11 mouse cellular contexts compared by ENCODE assay signal in genomic region chr14:76949388-76949787, GRCm38 (mm10).
DNase-seq lines count a peak whose midpoint lies in the region; ATAC-seq and TF ChIP-seq lines count a peak whose summit lies in the region.
"Had no signal": no experiment of that assay in that cellular context is flagged by ENCODE, and none has a peak within 500 bp of the region (broad histone marks: within the 10 kb centered on the region; RNA-seq: fewer than 3 reads in every experiment).

No protein-coding gene starts in this region.

- H3K9me3 ChIP-seq in limb, embryonic 12.5 days, result no peaks in the 10 kb centered on the region
- H3K9me3 ChIP-seq in limb, embryonic 10.5 days (replicated peaks), result no peaks in the 10 kb centered on the region

- peak; percentile 42; the same call in 1 of the 2 replicates for ATAC-seq in limb, embryonic 12.5 days (ENCODE audit: insufficient number of reproducible peaks, insufficient read depth, low FRiP score, low TSS enrichment, low read depth)
- ATAC-seq: midbrain, embryonic 16.5 days; Patski had no signal

- DNase-seq in heart, adult 11 months, result peak; percentile 93
- no peak for DNase-seq in heart, postnatal 25 days (ENCODE audit: low spot score)
- no peak for DNase-seq in limb, embryonic 10.5 days (ENCODE audit: low spot score)
- peak; percentile 79 to 84 for DNase-seq in cerebellum, postnatal 10 days
- DNase-seq in left cerebral cortex, postnatal 10 days (ENCODE audit: extremely low spot score in 1 of 2, low spot score in 2 of 2), result no peak
- no peak for DNase-seq in B cell, adult 2 months

- H3K9ac ChIP-seq in limb, embryonic 12.5 days (replicated peaks), result no peak overlapping the region

- no peaks in the 10 kb centered on the region for H3K36me3 ChIP-seq in limb, embryonic 12.5 days
- H3K36me3 ChIP-seq in limb, embryonic 10.5 days, result no peaks in the 10 kb centered on the region
- H3K36me3 ChIP-seq in myocyte (ENCODE audit: control insufficient read depth, insufficient read depth), result no peaks in the 10 kb centered on the region

- no peak overlapping the region for H3K4me2 ChIP-seq in limb, embryonic 12.5 days
- peak overlapping the region; percentile 20 for H3K4me2 ChIP-seq in myocyte (ENCODE audit: low read depth)

- intact Hi-C loops in heart, postnatal 25 days (cut with DNase I), result loop anchor here (5.0 kb wide), 1 partner anchor 67 kb away; no protein-coding TSS in a partner anchor
- intact Hi-C loops in left cerebral cortex, postnatal 10 days (cut with DNase I), result no loop called here

- no peaks in the 10 kb centered on the region for H3K27me3 ChIP-seq in limb, embryonic 12.5 days
- H3K27me3 ChIP-seq in limb, embryonic 10.5 days (ENCODE audit: low read depth, poor library complexity, severe bottlenecking), result no peaks in the 10 kb centered on the region
- H3K27me3 ChIP-seq in myocyte (ENCODE audit: control insufficient read depth, insufficient read depth, insufficient read length), result no peaks in the 10 kb centered on the region
- H3K27me3 ChIP-seq: Patski had no signal

- H3ac ChIP-seq in myocyte (ENCODE audit: control insufficient read depth, insufficient read length), result no peak overlapping the region

- no peak for TF ChIP-seq POLR2A in myocyte (IDR thresholded peaks at IDR 0.05; ENCODE audit: insufficient read length, low read depth)

- 49% methylated on average over 3 of the region's 3 CpGs for WGBS in limb, embryonic 12.5 days
- WGBS in limb, embryonic 10.5 days, result 84% methylated on average over 3 of the region's 3 CpGs

- H3K4me3 ChIP-seq in limb, embryonic 12.5 days (replicated peaks), result no peak overlapping the region
- H3K4me3 ChIP-seq in limb, embryonic 10.5 days, result no peak overlapping the region
- H3K4me3 ChIP-seq in myocyte, result no peak overlapping the region
- H3K4me3 ChIP-seq: erythroblast, embryonic 14.5 days had no signal

- H3K27ac ChIP-seq in limb, embryonic 12.5 days, result peak overlapping the region; percentile 73; the same call in 1 of the 2 replicates
- H3K27ac ChIP-seq in limb, embryonic 10.5 days, result no peak overlapping the region

- H3K79me2 ChIP-seq in myocyte (ENCODE audit: control insufficient read depth, insufficient read depth), result no peaks in the 10 kb centered on the region

- H3K4me1 ChIP-seq in limb, embryonic 12.5 days (replicated peaks), result peaks cover 22% of the 10 kb centered on the region
- H3K4me1 ChIP-seq in limb, embryonic 10.5 days, result peaks cover 15% of the 10 kb centered on the region

TF ChIP-seq in myocyte, 11 proteins besides CTCF, POLR2A, EP300 and RAD21:
- no peak for TF ChIP-seq USF1 (IDR thresholded peaks at IDR 0.05; ENCODE audit: low read depth)
- no peak for TF ChIP-seq MYOD1 (IDR thresholded peaks at IDR 0.05; ENCODE audit: control insufficient read depth in 1 of 3, insufficient read length in 2 of 3, low read depth in 2 of 3)
- no peak for TF ChIP-seq CEBPB (IDR thresholded peaks at IDR 0.05; ENCODE audit: insufficient read depth, poor library complexity, severe bottlenecking)
- TF ChIP-seq TCF12 (IDR thresholded peaks at IDR 0.05; ENCODE audit: insufficient read depth, poor library complexity, severe bottlenecking), result no peak
- no peak for TF ChIP-seq REST (IDR thresholded peaks at IDR 0.05; ENCODE audit: insufficient read depth, insufficient read length)
- no peak for TF ChIP-seq MYOG (IDR thresholded peaks at IDR 0.05; ENCODE audit: control insufficient read depth in 1 of 3, insufficient read depth in 1 of 3, insufficient read length in 2 of 3, low read depth in 2 of 3)
- no peak for TF ChIP-seq MAX (IDR thresholded peaks at IDR 0.05; ENCODE audit: low read depth)
- no peak for TF ChIP-seq TCF3 (IDR thresholded peaks at IDR 0.05; ENCODE audit: insufficient read length, low read depth)
- TF ChIP-seq E2F4 (IDR thresholded peaks at IDR 0.05; ENCODE audit: insufficient read depth), result no peak
- TF ChIP-seq POLR2AphosphoS2 (IDR thresholded peaks at IDR 0.05; ENCODE audit: insufficient read length, low read depth), result no peak
- TF ChIP-seq SRF (IDR thresholded peaks at IDR 0.05; ENCODE audit: control insufficient read depth, insufficient read length, low read depth), result no peak

Comparison
In these comparisons a context has a peak if more than half of its experiments do, and no peak if none do; other contexts are left out.
1. DNase-seq: peak in heart, adult 11 months (single experiment) and cerebellum, postnatal 10 days (2 of 2); none in heart, postnatal 25 days (single experiment), limb, embryonic 10.5 days (single experiment), left cerebral cortex, postnatal 10 days (0 of 2) and B cell, adult 2 months (0 of 2).